Mouse (Mus musculus) hindbrain, postnatal 0 days (tissue): Measurements from ENCODE around the gene Trit1. TPM values are rescaled to one million over a fixed set of nuclear protein-coding genes. Genes with fewer than 3 reads are reported as not detected.

Experiments
- ATAC-seq: fragments of 200-750 bp; cut with Nextera tagmentation; 2 replicates; pipeline ENCODE4 v1.8.0; 2017; ENCODE audit warnings: mild to moderate bottlenecking, moderate TSS enrichment, moderate library complexity
- DNase-seq: peaks from one replicate; pipeline ENCODE4 v3.0.0-alpha.2; 2015; ENCODE audit warnings: low spot score
- H3K27ac ChIP-seq: fragments of 300-500 bp; sonication (generic); 2 replicates; pipeline ENCODE4 v1.5.1; 2014; ENCODE audit warnings: mild to moderate bottlenecking
- H3K27me3 ChIP-seq: fragments of 300-500 bp; sonication (generic); 2 replicates; pipeline ENCODE4 v1.6.1; 2014; ENCODE audit warnings: low read length, mixed read lengths; ENCODE audit not compliant: insufficient read depth
- H3K36me3 ChIP-seq: fragments of 300-500 bp; sonication (generic); 2 replicates; pipeline ENCODE4 v1.6.1; 2014; ENCODE audit warnings: low read length, mixed read lengths; ENCODE audit not compliant: insufficient read depth
- H3K4me1 ChIP-seq: fragments of 300-500 bp; sonication (generic); 2 replicates; pipeline ENCODE4 v1.6.1; 2014; ENCODE audit warnings: antibody characterized with exemption, low read length, mixed read lengths; ENCODE audit not compliant: insufficient read depth
- H3K4me2 ChIP-seq: fragments of 300-500 bp; sonication (generic); 2 replicates; pipeline ENCODE4 v1.6.1; 2014; ENCODE audit warnings: low read depth, mild to moderate bottlenecking, low read length, moderate library complexity, mixed read lengths
- H3K4me3 ChIP-seq: fragments of 300-500 bp; sonication (generic); 2 replicates; pipeline ENCODE4 v1.5.1; 2014; ENCODE audit warnings: low read length
- H3K9ac ChIP-seq: fragments of 300-500 bp; sonication (generic); replicated peaks from 2 replicates; pipeline ENCODE4 v1.6.1; 2014; ENCODE audit warnings: mild to moderate bottlenecking, low read length, moderate library complexity, mixed read lengths
- H3K9me3 ChIP-seq: fragments of 300-500 bp; sonication (generic); 2 replicates; pipeline ENCODE4 v1.6.1; 2016; ENCODE audit warnings: low read length, mixed read lengths
- CTCF ChIP-seq: IDR thresholded peaks from 2 replicates; pipeline ENCODE4 v1.5.1; 2016; ENCODE audit warnings: antibody characterized with exemption, control low read depth, low read depth
- WGBS: fragments of 180-500 bp; shearing (Covaris S2); extraction: QIAGEN DNeasy Blood & Tissue Kit; methylation state at CpG from one replicate; pipeline ENCODE4 v1.1.7; 2014; 5-methylcytosine and 5-hydroxymethylcytosine counted together
- polyA plus RNA-seq: library from polyadenylated mRNA; unstranded; fragments of >200 nt; fragmentation: Nextera tagmentation; extraction: Ambion mirVana; gene quantifications from 2 replicates; pipeline ENCODE4 v1.2.1, GENCODE M21; 2015
- total RNA-seq: library from RNA; depleted of rRNA; stranded (reverse); fragments of >200 nt; gene quantifications from 2 replicates; pipeline ENCODE4 v1.2.3, GENCODE M21; 2014

Gene Trit1
- total and polyA plus RNA-seq, 2 experiments from 2014 or later = 18.3 to 18.5 TPM

- peaks cover 15% of the 10 kb centered on the region for H3K36me3 ChIP-seq
- TF ChIP-seq CTCF = no peak
- no peak overlapping the region for H3K4me2 ChIP-seq
- ATAC-seq (no peak), DNase-seq (no peak)
- H3K27me3 ChIP-seq = no peaks in the 10 kb centered on the region
- H3K4me1 ChIP-seq = no peaks in the 10 kb centered on the region
- WGBS = 92% methylated on average over 6 of the region's 6 CpGs
- no peak overlapping the region for H3K27ac ChIP-seq
- no peak overlapping the region for H3K9ac ChIP-seq
- H3K9me3 ChIP-seq = no peaks in the 10 kb centered on the region
- H3K4me3 ChIP-seq = no peak overlapping the region
Measured at GRCm38 (mm10) chr4:123041131-123041530, 24.7 kb downstream of the Trit1 start.

- Histone ChIP-seq H3K4me1 (no peaks in the 10 kb centered on the region), H3K36me3 (peaks cover 20% of the 10 kb centered on the region), H3K4me3 (no peak overlapping the region), H3K9me3 (no peaks in the 10 kb centered on the region), H3K27ac (no peak overlapping the region), H3K27me3 (no peaks in the 10 kb centered on the region), H3K9ac (no peak overlapping the region), H3K4me2 (no peak overlapping the region)
- no peak for TF ChIP-seq CTCF
- 40% methylated on average over 1 of the region's 1 CpGs for WGBS
- ATAC-seq (no peak), DNase-seq (no peak)
Measured at GRCm38 (mm10) chr4:123043858-123044257, 27.5 kb downstream of the Trit1 start.

GRCm38 (mm10) chr4:123044842-123045241 is 28.4 kb downstream of the Trit1 start:
- no peaks in the 10 kb centered on the region for H3K9me3 ChIP-seq
- H3K4me2 ChIP-seq = no peak overlapping the region
- peaks cover 26% of the 10 kb centered on the region for H3K36me3 ChIP-seq
- H3K4me3 ChIP-seq = no peak overlapping the region
- no peak overlapping the region for H3K27ac ChIP-seq
- DNase-seq (no peak), ATAC-seq (no peak)
- no peaks in the 10 kb centered on the region for H3K4me1 ChIP-seq
- no peak for TF ChIP-seq CTCF
- WGBS = 88% methylated on average over 4 of the region's 4 CpGs
- H3K9ac ChIP-seq = no peak overlapping the region
- no peaks in the 10 kb centered on the region for H3K27me3 ChIP-seq

- H3K9me3 ChIP-seq = no peaks in the 10 kb centered on the region
- H3K4me1 ChIP-seq = peaks cover 6% of the 10 kb centered on the region
- no peak overlapping the region for H3K4me3 ChIP-seq
- H3K36me3 ChIP-seq = peaks cover 23% of the 10 kb centered on the region
- 67% methylated on average over 3 of the region's 3 CpGs for WGBS
- DNase-seq (no peak), ATAC-seq (no peak)
- H3K9ac ChIP-seq = no peak overlapping the region
- no peak for TF ChIP-seq CTCF
- no peak overlapping the region for H3K4me2 ChIP-seq
- H3K27me3 ChIP-seq = no peaks in the 10 kb centered on the region
- H3K27ac ChIP-seq = peak overlapping the region; percentile 41; the same call in 1 of the 2 replicates
Measured at GRCm38 (mm10) chr4:123046300-123046699, 29.9 kb downstream of the Trit1 start.

- no peak overlapping the region for H3K4me2 ChIP-seq
- peaks cover 6% of the 10 kb centered on the region for H3K4me1 ChIP-seq
- H3K27ac ChIP-seq = peak overlapping the region; percentile 45
- peaks cover 25% of the 10 kb centered on the region for H3K36me3 ChIP-seq
- H3K9ac ChIP-seq = no peak overlapping the region
- DNase-seq (peak; percentile 93), ATAC-seq (peak; percentile 90)
- H3K9me3 ChIP-seq = no peaks in the 10 kb centered on the region
- H3K4me3 ChIP-seq = no peak overlapping the region
- no peaks in the 10 kb centered on the region for H3K27me3 ChIP-seq
- WGBS = 29% methylated on average over 5 of the region's 5 CpGs
- TF ChIP-seq CTCF = no peak
Measured at GRCm38 (mm10) chr4:123050681-123051211, 34.3 kb downstream of the Trit1 start.

- WGBS = 21% methylated on average over 11 of the region's 11 CpGs
- peak; percentile 82 for DNase-seq
- Histone ChIP-seq H3K36me3 (peaks cover 24% of the 10 kb centered on the region), H3K4me3 (no peak overlapping the region), H3K9ac (no peak overlapping the region), H3K27ac (peak overlapping the region; percentile 37), H3K9me3 (no peaks in the 10 kb centered on the region), H3K27me3 (no peaks in the 10 kb centered on the region), H3K4me1 (peaks cover 6% of the 10 kb centered on the region), H3K4me2 (no peak overlapping the region)
- ATAC-seq = peak; percentile 73
- TF ChIP-seq CTCF = peak; percentile 39
Measured at GRCm38 (mm10) chr4:123053179-123053578, 36.8 kb downstream of the Trit1 start.

GRCm38 (mm10) chr4:123054172-123054790 is 37.9 kb downstream of the Trit1 start:
- peaks cover 6% of the 10 kb centered on the region for H3K4me1 ChIP-seq
- H3K9me3 ChIP-seq = no peaks in the 10 kb centered on the region
- peaks cover 19% of the 10 kb centered on the region for H3K36me3 ChIP-seq
- H3K9ac ChIP-seq = no peak overlapping the region
- H3K4me2 ChIP-seq = no peak overlapping the region
- ATAC-seq = no peak
- peak; percentile 15 for DNase-seq
- peak overlapping the region; percentile 41; the same call in 1 of the 2 replicates for H3K27ac ChIP-seq
- H3K27me3 ChIP-seq = no peaks in the 10 kb centered on the region
- TF ChIP-seq CTCF = no peak
- no peak overlapping the region for H3K4me3 ChIP-seq
- 64% methylated on average over 16 of the region's 16 CpGs for WGBS
